Mouse (Mus musculus) CH12.LX (cell line): ENCODE data around the gene Map1lc3a. TPM values are rescaled to one million over a fixed set of nuclear protein-coding genes. Genes with fewer than 3 reads are reported as not detected.

Source experiments
- DNase-seq: peaks from one replicate; pipeline ENCODE4 v3.0.0-alpha.2; 2013; ENCODE audit errors: extremely low read depth
- H3K27ac ChIP-seq: 2 replicates; pipeline ENCODE4 v1.5.1; 2012; ENCODE audit warnings: low read depth, mild to moderate bottlenecking, control low read depth, moderate library complexity; ENCODE audit not compliant: insufficient read depth
- H3K27me3 ChIP-seq: replicated peaks from 2 replicates; pipeline ENCODE3; 2012; ENCODE audit warnings: inconsistent platforms
- H3K36me3 ChIP-seq, 2 experiments: replicated peaks in 1 of 2; 2 replicates each; pipeline versions ENCODE3 to v1.6.1; 2012; ENCODE audit warnings: inconsistent platforms in 1 of 2, low read length in 1 of 2, mild to moderate bottlenecking in 1 of 2, mixed read lengths in 1 of 2, moderate library complexity in 1 of 2; ENCODE audit not compliant: control insufficient read depth in 1 of 2, insufficient read depth in 1 of 2
- H3K4me1 ChIP-seq, 2 experiments: 2 replicates each; pipeline ENCODE4 v1.6.1; 2012; ENCODE audit warnings: inconsistent platforms in 1 of 2, moderate library complexity in 1 of 2; ENCODE audit not compliant: insufficient read depth in 2 of 2, control insufficient read depth in 1 of 2
- H3K4me2 ChIP-seq: 2 replicates; pipeline ENCODE4 v1.6.1; 2012; ENCODE audit warnings: low read depth, mild to moderate bottlenecking, control low read depth; ENCODE audit not compliant: poor library complexity, insufficient read depth, severe bottlenecking
- H3K4me3 ChIP-seq, 3 experiments: fragments of 150-350 bp in 1 of 3; sonication (generic) in 1 of 3; replicated peaks in 1 of 3; 2 replicates each; pipeline versions ENCODE3 to v1.5.1; 2011 to 2012; ENCODE audit warnings: low read depth in 2 of 3, low read length in 2 of 3, mild to moderate bottlenecking in 2 of 3, moderate library complexity in 2 of 3, control low read depth in 1 of 3, improper control_type of control experiment in 1 of 3, inconsistent platforms in 1 of 3, mixed read lengths in 1 of 3; ENCODE audit not compliant: poor library complexity in 1 of 3
- H3K79me2 ChIP-seq: replicated peaks from 2 replicates; pipeline ENCODE4 v1.6.1; 2012; ENCODE audit warnings: mild to moderate bottlenecking, moderate library complexity; ENCODE audit not compliant: control insufficient read depth, poor library complexity, insufficient read depth, severe bottlenecking; ENCODE audit errors: extremely low read depth
- H3K9ac ChIP-seq: 2 replicates; pipeline ENCODE4 v1.6.1; 2012; ENCODE audit warnings: low read depth, mild to moderate bottlenecking, control low read depth, moderate library complexity; ENCODE audit not compliant: insufficient read depth
- H3K9me3 ChIP-seq: replicated peaks from 2 replicates; pipeline ENCODE3; 2012; ENCODE audit warnings: low read length, inconsistent platforms, mixed read lengths
- BHLHE40 ChIP-seq: IDR thresholded peaks from 2 replicates; pipeline ENCODE4 v1.6.1; 2011; ENCODE audit warnings: mild to moderate bottlenecking, low read depth, low read length, improper control_type of control experiment
- ELF1 ChIP-seq: IDR thresholded peaks from 2 replicates; pipeline ENCODE4 v1.6.1; 2014; ENCODE audit warnings: low read depth, mild to moderate bottlenecking, inconsistent platforms, low read length, improper control_type of control experiment
- ETS1 ChIP-seq: conservative IDR thresholded peaks from 2 replicates; pipeline ENCODE4 v1.6.1; 2012; ENCODE audit warnings: low read depth, mild to moderate bottlenecking, inconsistent platforms, low read length, improper control_type of control experiment, moderate library complexity
- GABPA ChIP-seq: IDR thresholded peaks from 2 replicates; pipeline ENCODE4 v1.6.1; 2012; ENCODE audit warnings: low read depth, low read length, improper control_type of control experiment, inconsistent platforms; ENCODE audit not compliant: insufficient replicate concordance
- HCFC1 ChIP-seq: IDR thresholded peaks from 2 replicates; pipeline ENCODE4 v1.6.1; 2012; ENCODE audit warnings: low read depth, mild to moderate bottlenecking, inconsistent platforms, low read length, improper control_type of control experiment
- JUN ChIP-seq: IDR thresholded peaks from 2 replicates; pipeline ENCODE4 v1.6.1; 2011; ENCODE audit warnings: low read depth, mild to moderate bottlenecking, low read length, improper control_type of control experiment, moderate library complexity; ENCODE audit not compliant: insufficient read depth
- JUND ChIP-seq: conservative IDR thresholded peaks from 2 replicates; pipeline ENCODE4 v1.6.1; 2011; ENCODE audit warnings: low read depth, low read length, improper control_type of control experiment
- KAT2A ChIP-seq: IDR thresholded peaks from 2 replicates; pipeline ENCODE4 v1.6.1; 2012; ENCODE audit warnings: low read length, improper control_type of control experiment, inconsistent platforms; ENCODE audit not compliant: insufficient replicate concordance
- MAFK ChIP-seq: IDR thresholded peaks from 2 replicates; pipeline ENCODE4 v1.6.1; 2011; ENCODE audit warnings: low read length, improper control_type of control experiment; ENCODE audit not compliant: insufficient replicate concordance
- MAX ChIP-seq: IDR thresholded peaks from 2 replicates; pipeline ENCODE4 v1.6.1; 2011; ENCODE audit warnings: low read length, improper control_type of control experiment
- MAZ ChIP-seq: IDR thresholded peaks from 2 replicates; pipeline ENCODE4 v1.6.1; 2012; ENCODE audit warnings: low read depth, mild to moderate bottlenecking, inconsistent platforms, low read length, improper control_type of control experiment, moderate library complexity
- MXI1 ChIP-seq: IDR thresholded peaks from 2 replicates; pipeline ENCODE4 v1.6.1; 2011; ENCODE audit warnings: mild to moderate bottlenecking, low read depth, low read length, improper control_type of control experiment
- MYC ChIP-seq: IDR thresholded peaks from 2 replicates; pipeline ENCODE4 v1.6.1; 2011; ENCODE audit warnings: low read depth, mild to moderate bottlenecking, improper control_type of control experiment, low read length
- PAX5 ChIP-seq: IDR thresholded peaks from 2 replicates; pipeline ENCODE4 v1.6.1; 2012; ENCODE audit warnings: low read length, inconsistent platforms, mixed read lengths
- POLR2AphosphoS2 ChIP-seq: IDR thresholded peaks from 2 replicates; pipeline ENCODE4 v1.6.1; 2011; ENCODE audit warnings: low read depth, low read length, improper control_type of control experiment
- RAD21 ChIP-seq: IDR thresholded peaks from 2 replicates; pipeline ENCODE4 v1.6.1; 2011; ENCODE audit warnings: low read depth, mild to moderate bottlenecking, low read length, improper control_type of control experiment, moderate library complexity
- SIN3A ChIP-seq: IDR thresholded peaks from 2 replicates; pipeline ENCODE4 v1.6.1; 2012; ENCODE audit warnings: low read length, improper control_type of control experiment, inconsistent platforms
- USF2 ChIP-seq: conservative IDR thresholded peaks from 2 replicates; pipeline ENCODE4 v1.6.1; 2011; ENCODE audit warnings: low read depth, low read length, improper control_type of control experiment
- ZC3H11A ChIP-seq: IDR thresholded peaks from 2 replicates; pipeline ENCODE4 v1.6.1; 2012; ENCODE audit warnings: low read depth, mild to moderate bottlenecking, inconsistent platforms, low read length, improper control_type of control experiment
- ZMIZ1 ChIP-seq: IDR thresholded peaks from 2 replicates; pipeline ENCODE4 v1.6.1; 2012; ENCODE audit warnings: low read depth, mild to moderate bottlenecking, inconsistent platforms, low read length, improper control_type of control experiment
- dilution Hi-C: fragments of 300-500 bp; cut with MboI; formaldehyde crosslinking; loops from 2 replicates; pipeline ENCODE4 v1.14.3; 2020; ENCODE audit warnings: low sequenced_read_pairs; ENCODE audit not compliant: extremely low pct_unique_long_range_greater_than_20kb, extremely low pct_ligation_motif_present
- in situ Hi-C: fragments of 300-500 bp; cut with MboI; formaldehyde crosslinking; loops from 3 replicates; pipeline ENCODE4 v1.14.3; 2019; ENCODE audit warnings: low sequenced_read_pairs, low pct_ligation_motif_present, low pct_unique_long_range_greater_than_20kb, mixed read lengths
- polyA plus RNA-seq: library from polyadenylated mRNA; unstranded; fragments of >175 nt; gene quantifications from 2 replicates; pipeline ENCODE4 v1.2.1, GENCODE M21; 2012; ENCODE audit warnings: low read depth; ENCODE audit not compliant: insufficient read length
- total RNA-seq, 2 experiments: library from RNA; depleted of rRNA; stranded (reverse); fragments of 300-350 nt in 1 of 2; fragments of >200 nt in 1 of 2; gene quantifications; 2 replicates each; pipeline ENCODE4 v1.2.3; 2012 to 2014

Map1lc3a gene
- total and polyA plus RNA-seq, 3 experiments: 0.40 to 4.2 (median 0.56) TPM

GRCm38 (mm10) chr2:155279163-155279562 lies 3.1 kb downstream of the Map1lc3a start:
- no peak overlapping the region for H3K9ac ChIP-seq
- H3K4me1 ChIP-seq: peaks cover 2 to 7% of the 10 kb centered on the region in 2 experiments; a peak in 2 of 4 replicates
- no peak overlapping the region for H3K27ac ChIP-seq
- no peak overlapping the region for H3K4me2 ChIP-seq
- in situ Hi-C loops: no loop called here
- no peaks in the 10 kb centered on the region for H3K27me3 ChIP-seq
- TF ChIP-seq JUN: no peak
- no peak for TF ChIP-seq MAFK
- TF ChIP-seq ZC3H11A: no peak
- no peak for TF ChIP-seq ELF1
- TF ChIP-seq ZMIZ1: no peak
- TF ChIP-seq USF2: no peak
- TF ChIP-seq MAZ: no peak
- TF ChIP-seq, all 38 proteins: peak for 0
- H3K36me3 ChIP-seq: peaks cover 19 to 71% of the 10 kb centered on the region in 2 experiments
- H3K9me3 ChIP-seq: peaks cover 9% of the 10 kb centered on the region
- H3K4me3 ChIP-seq: no peak overlapping the region
- H3K79me2 ChIP-seq: no peaks in the 10 kb centered on the region
- DNase-seq: no peak
- dilution Hi-C loops: no loop called here

GRCm38 (mm10) chr2:155280116-155280515 lies 4.0 kb downstream of the Map1lc3a start:
- Histone ChIP-seq H3K9ac (no peak overlapping the region), H3K4me2 (no peak overlapping the region), H3K36me3 (peaks cover 23 to 80% of the 10 kb centered on the region in 2 experiments), H3K27ac (no peak overlapping the region), H3K4me3 (no peak overlapping the region), H3K4me1 (peaks cover 2 to 7% of the 10 kb centered on the region in 2 experiments; a peak in 2 of 4 replicates), H3K79me2 (no peaks in the 10 kb centered on the region), H3K9me3 (peaks cover 9% of the 10 kb centered on the region), H3K27me3 (no peaks in the 10 kb centered on the region)
- TF ChIP-seq MAX (no peak), BHLHE40 (no peak), PAX5 (no peak), SIN3A (no peak), POLR2AphosphoS2 (no peak), MYC (no peak), KAT2A (no peak), ZMIZ1 (no peak), MXI1 (no peak), USF2 (no peak), HCFC1 (no peak), JUND (no peak), GABPA (no peak), JUN (no peak), ETS1 (no peak), RAD21 (no peak)
- in situ Hi-C loops (no loop called here), dilution Hi-C loops (no loop called here)
- DNase-seq: no peak
